Mouse (Mus musculus) liver, embryonic 14.5 days (tissue): ENCODE data around the gene Socs1.

Experiments
- CTCF ChIP-seq: IDR thresholded peaks from 2 replicates; pipeline ENCODE4 v1.5.1; 2016; ENCODE audit warnings: antibody characterized with exemption, low read depth, control low read depth
- EP300 ChIP-seq: IDR thresholded peaks from 2 replicates; pipeline ENCODE4 v1.6.1; 2016; ENCODE audit warnings: antibody characterized with exemption, low read depth

DNA sequence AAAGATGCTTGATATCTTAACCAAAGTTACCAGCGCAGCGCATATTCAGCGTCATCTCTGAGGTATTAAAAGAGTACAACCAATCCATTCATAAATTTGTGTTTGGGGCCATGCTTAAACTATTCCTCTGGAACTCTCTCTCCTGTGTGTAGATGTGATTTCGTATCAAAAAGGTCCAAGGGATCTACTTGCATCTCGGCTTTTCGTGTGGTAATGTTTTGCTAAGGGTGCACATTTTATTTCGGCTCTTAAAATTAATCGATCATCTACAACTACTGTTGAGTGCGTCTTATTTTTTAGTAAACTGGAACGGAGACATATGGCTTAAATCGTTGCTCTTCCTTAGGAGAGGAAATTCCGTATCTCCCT lies 49.2 kb upstream of the Socs1 start:
- no peak for TF ChIP-seq CTCF
- TF ChIP-seq EP300 = no peak
